Mouse (Mus musculus) midbrain, postnatal 0 days (tissue): Measurements from ENCODE around the gene Cldn6. TPM values are rescaled to one million over a fixed set of nuclear protein-coding genes. Genes with fewer than 3 reads are reported as not detected.
A peak's percentile ranks its signal among the peaks of the same experiment; 100 is the strongest.

Experiments used
- ATAC-seq: fragments of 200-750 bp; cut with Nextera tagmentation; 2 replicates; pipeline ENCODE4 v1.8.0; 2017; ENCODE audit warnings: moderate number of reproducible peaks, mild to moderate bottlenecking, moderate TSS enrichment, moderate library complexity; ENCODE audit not compliant: low FRiP score
- DNase-seq: peaks from one replicate; pipeline ENCODE4 v3.0.0-alpha.2; 2015; ENCODE audit warnings: low spot score
- H3K27ac ChIP-seq: fragments of 300-500 bp; sonication (generic); 2 replicates; pipeline ENCODE4 v1.5.1; 2014; ENCODE audit warnings: low read depth, mild to moderate bottlenecking, low read length, mixed read lengths
- H3K27me3 ChIP-seq: fragments of 300-500 bp; sonication (generic); 2 replicates; pipeline ENCODE4 v1.6.1; 2014; ENCODE audit warnings: low read length, control low read depth, mixed read lengths; ENCODE audit not compliant: insufficient read depth
- H3K36me3 ChIP-seq: fragments of 300-500 bp; sonication (generic); 2 replicates; pipeline ENCODE4 v1.6.1; 2014; ENCODE audit warnings: low read length, control low read depth, mixed read lengths; ENCODE audit not compliant: insufficient read depth
- H3K4me1 ChIP-seq: fragments of 300-500 bp; sonication (generic); 2 replicates; pipeline ENCODE4 v1.6.1; 2014; ENCODE audit warnings: mild to moderate bottlenecking, control low read depth, antibody characterized with exemption, low read length, mixed read lengths; ENCODE audit not compliant: insufficient read depth
- H3K4me2 ChIP-seq: fragments of 300-500 bp; sonication (generic); 2 replicates; pipeline ENCODE4 v1.6.1; 2014; ENCODE audit warnings: low read depth, mild to moderate bottlenecking, low read length, mixed read lengths; ENCODE audit not compliant: poor library complexity, severe bottlenecking
- H3K4me3 ChIP-seq: fragments of 300-500 bp; sonication (generic); 2 replicates; pipeline ENCODE4 v1.5.1; 2014; ENCODE audit warnings: low read depth, mild to moderate bottlenecking, low read length, moderate library complexity
- H3K9ac ChIP-seq: fragments of 300-500 bp; sonication (generic); replicated peaks from 2 replicates; pipeline ENCODE4 v1.6.1; 2014; ENCODE audit warnings: mild to moderate bottlenecking, low read length, moderate library complexity, mixed read lengths; ENCODE audit not compliant: poor library complexity, severe bottlenecking
- H3K9me3 ChIP-seq: fragments of 300-500 bp; sonication (generic); 2 replicates; pipeline ENCODE4 v1.6.1; 2016; ENCODE audit warnings: low read length, control low read depth
- CTCF ChIP-seq: IDR thresholded peaks from 2 replicates; pipeline ENCODE4 v1.5.1; 2016; ENCODE audit warnings: antibody characterized with exemption, mild to moderate bottlenecking
- WGBS: fragments of 180-500 bp; shearing (Covaris S2); extraction: QIAGEN DNeasy Blood & Tissue Kit; methylation state at CpG from one replicate; pipeline ENCODE4 v1.1.7; 2014; 5-methylcytosine and 5-hydroxymethylcytosine counted together
- polyA plus RNA-seq: library from polyadenylated mRNA; unstranded; fragments of >200 nt; fragmentation: Nextera tagmentation; extraction: Ambion mirVana; gene quantifications from 2 replicates; pipeline ENCODE4 v1.2.1, GENCODE M21; 2015
- total RNA-seq: library from RNA; depleted of rRNA; stranded (reverse); fragments of >200 nt; gene quantifications from 2 replicates; pipeline ENCODE4 v1.2.3, GENCODE M21; 2014

Gene Cldn6
- total and polyA plus RNA-seq, 2 experiments from 2014 or later: 0.56 to 0.60 TPM

DNA sequence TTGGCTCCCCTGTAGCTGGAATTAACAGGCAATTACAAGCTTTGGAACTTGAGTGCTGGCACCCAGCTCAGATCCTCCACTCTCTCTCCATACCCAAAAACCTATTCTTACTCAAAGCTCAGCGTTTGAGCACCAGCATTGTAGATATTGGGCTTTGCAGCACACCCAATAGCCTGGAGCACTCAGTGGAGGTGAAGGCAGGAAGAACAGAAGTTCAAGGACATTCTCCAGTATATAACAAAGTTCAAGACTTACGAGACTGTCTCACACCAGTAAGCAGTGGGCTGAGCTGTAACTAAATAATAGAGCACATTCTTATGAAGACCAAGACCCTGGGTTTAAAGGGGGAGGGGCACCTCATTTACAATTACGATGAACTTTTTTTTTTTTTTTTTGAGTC, 6.3 kb upstream of the Cldn6 start:
- no peak for TF ChIP-seq CTCF
- peak overlapping the region; percentile 79 for H3K4me2 ChIP-seq
- no peak overlapping the region for H3K9ac ChIP-seq
- H3K9me3 ChIP-seq: no peaks in the 10 kb centered on the region
- 59% methylated on average over 3 of the region's 3 CpGs for WGBS
- peaks cover 15% of the 10 kb centered on the region for H3K36me3 ChIP-seq
- H3K4me1 ChIP-seq: peaks cover 16% of the 10 kb centered on the region
- H3K4me3 ChIP-seq: peak overlapping the region; percentile 59
- H3K27me3 ChIP-seq: no peaks in the 10 kb centered on the region; the same call in 1 of the 2 replicates
- no peak for DNase-seq
- no peak overlapping the region for H3K27ac ChIP-seq
- no peak for ATAC-seq

DNA sequence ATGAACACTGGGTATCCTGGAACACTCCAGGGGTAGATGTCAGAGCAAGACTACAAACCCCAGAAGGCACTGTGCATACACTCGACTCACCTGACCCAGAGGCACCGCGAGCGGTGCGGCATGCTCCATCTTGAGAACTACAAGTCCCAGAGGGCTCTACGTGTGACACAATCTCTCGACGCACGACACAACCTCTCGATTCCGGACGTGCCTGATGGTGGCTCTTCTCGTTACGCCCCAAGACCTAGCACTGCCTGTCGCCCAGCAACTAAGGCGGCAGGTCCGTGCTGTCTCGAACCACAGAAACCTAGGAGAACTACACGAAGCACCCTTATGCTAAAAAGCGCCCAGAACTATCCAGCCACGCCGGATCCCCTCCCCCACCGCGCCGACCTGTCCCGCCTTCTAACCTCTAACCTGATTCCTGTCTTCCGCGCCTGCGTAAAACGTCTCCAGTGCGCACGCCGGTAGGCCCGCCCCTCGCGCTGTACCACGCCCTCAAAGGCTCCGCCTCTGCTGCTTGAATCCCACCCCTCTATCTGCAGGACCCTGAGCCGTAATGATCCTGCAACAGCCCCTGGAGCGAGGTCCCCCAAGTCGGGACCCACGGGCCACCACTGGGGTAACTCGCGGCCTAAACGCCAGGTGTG, 5.5 kb upstream of the Cldn6 start, which contains the start of the genes Hcfc1r1 and Thoc6:
Gene Hcfc1r1 (plus strand): TSS at position 173 of the 650 bp plus-strand sequence.
Gene Thoc6 (minus strand): TSS at position 459 of the 650 bp plus-strand sequence.
- Histone ChIP-seq H3K9ac (peak within 1 kb of the TSS; percentile 69), H3K36me3 (peaks cover 12% of the 10 kb centered on the region), H3K9me3 (no peaks in the 10 kb centered on the region), H3K4me1 (peaks cover 16% of the 10 kb centered on the region), H3K4me3 (peak within 1 kb of the TSS; percentile 59), H3K27ac (peak within 1 kb of the TSS; percentile 72), H3K4me2 (peak within 1 kb of the TSS; percentile 79), H3K27me3 (peaks cover 2% of the 10 kb centered on the region; the same call in 1 of the 2 replicates)
- ATAC-seq: peak; percentile 94
- DNase-seq: peak; percentile 98
- WGBS: under 1% methylated on average over 44 of the region's 45 CpGs
- TF ChIP-seq CTCF: no peak; the same call in 1 of the 2 replicates

DNA sequence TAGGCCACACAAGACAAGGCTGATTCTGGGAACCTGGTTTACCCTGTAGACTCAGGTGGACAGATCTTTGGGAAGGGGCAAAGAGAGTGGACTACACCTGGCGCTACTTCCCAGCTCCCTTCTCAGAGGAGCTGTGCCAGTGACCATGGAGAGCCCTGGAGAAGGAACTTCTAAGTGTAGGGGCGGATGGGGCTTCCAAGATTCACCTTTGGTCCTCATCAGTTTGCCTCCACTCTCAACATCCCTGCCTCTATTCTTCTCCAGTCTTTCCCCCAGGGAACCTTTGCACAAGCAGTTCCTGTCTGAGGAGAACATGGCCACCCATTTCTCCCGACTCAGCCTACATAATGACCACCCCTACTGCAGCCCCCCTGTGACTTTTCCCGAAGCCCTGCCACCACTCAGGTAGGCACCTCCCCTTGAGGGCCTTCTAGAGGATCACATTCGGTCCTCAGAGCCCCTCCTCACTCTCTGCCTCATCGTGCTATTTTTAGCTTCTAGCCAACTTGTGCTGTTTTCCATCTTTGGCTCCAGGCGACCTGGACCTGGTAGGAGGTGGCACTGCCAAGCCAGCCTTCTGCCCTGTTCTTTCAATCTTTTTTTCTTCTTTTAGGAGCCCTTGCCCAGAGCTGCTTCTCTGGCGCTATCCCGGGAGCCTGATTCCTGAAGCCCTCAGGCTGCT, 4.6 kb upstream of the Cldn6 start:
- Histone ChIP-seq H3K27me3 (peaks cover 7% of the 10 kb centered on the region), H3K27ac (peak overlapping the region; percentile 72), H3K9ac (peak overlapping the region; percentile 69), H3K4me2 (peak overlapping the region; percentile 79), H3K9me3 (no peaks in the 10 kb centered on the region), H3K4me1 (peaks cover 17% of the 10 kb centered on the region), H3K36me3 (peaks cover 4% of the 10 kb centered on the region), H3K4me3 (peak overlapping the region; percentile 59)
- ATAC-seq (no peak), DNase-seq (no peak)
- 34% methylated on average over 9 of the region's 9 CpGs for WGBS
- TF ChIP-seq CTCF: no peak

DNA sequence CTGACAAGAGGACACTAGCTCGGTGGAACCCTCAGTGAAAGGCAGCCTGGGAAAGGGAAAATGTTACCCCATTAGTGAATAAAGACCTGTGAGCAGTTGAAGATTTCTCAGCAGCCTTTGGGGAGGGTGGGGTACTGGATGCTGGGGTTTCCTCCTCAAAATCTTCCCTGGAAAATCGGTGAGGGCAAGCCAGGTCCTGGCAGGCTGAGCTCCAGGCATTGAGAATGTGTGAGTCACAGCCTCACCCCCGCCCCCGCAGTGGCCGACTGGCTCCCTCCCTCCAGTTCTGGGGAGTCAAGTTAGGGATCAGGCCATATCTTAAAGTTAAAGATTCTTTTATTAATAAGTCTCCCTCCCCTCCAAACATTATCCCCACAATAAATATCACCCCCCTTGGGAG, 3.9 kb upstream of the Cldn6 start:
- Histone ChIP-seq H3K36me3 (no peaks in the 10 kb centered on the region), H3K9ac (no peak overlapping the region), H3K27me3 (peaks cover 14% of the 10 kb centered on the region), H3K9me3 (no peaks in the 10 kb centered on the region), H3K4me3 (peak overlapping the region; percentile 59; the same call in 1 of the 2 replicates), H3K4me1 (peaks cover 19% of the 10 kb centered on the region), H3K27ac (no peak overlapping the region), H3K4me2 (peak overlapping the region; percentile 79; the same call in 1 of the 2 replicates)
- TF ChIP-seq CTCF: no peak
- no peak for DNase-seq
- ATAC-seq: no peak
- WGBS: 55% methylated on average over 5 of the region's 5 CpGs

DNA sequence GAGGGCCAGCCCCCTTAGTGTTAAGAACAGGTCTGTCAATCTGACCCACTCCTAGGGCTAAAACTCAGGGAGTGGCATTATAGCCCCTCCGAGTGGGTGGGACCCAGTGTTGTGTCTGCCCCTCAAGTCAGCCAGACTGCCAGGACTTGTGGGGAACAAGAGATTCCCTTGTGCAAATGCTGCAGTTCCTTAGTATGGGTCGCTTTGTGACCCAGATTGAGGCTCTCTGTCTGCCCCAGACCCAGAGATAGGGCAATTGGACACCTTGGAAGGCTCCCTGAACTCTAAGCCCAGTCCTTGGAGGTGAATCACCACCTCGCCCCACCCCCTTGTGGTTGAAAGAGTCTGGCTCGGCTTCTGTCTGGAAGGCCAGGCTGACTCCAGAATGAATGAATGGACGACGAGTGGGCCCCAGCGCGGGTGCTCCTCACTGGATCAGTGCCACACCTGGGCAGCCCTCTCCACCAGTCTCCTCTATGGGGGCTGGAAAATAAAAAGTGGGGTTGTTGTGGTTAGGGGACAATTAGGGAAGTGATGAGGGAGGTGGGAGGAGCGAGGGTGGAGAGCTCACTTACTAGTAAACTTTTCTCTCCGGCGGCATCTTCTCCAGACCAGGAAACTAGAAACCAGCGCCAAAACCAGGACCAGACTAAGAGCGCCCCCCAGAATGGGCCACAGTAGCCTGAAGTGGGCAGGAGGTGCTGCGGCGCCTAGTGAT, 3.3 kb upstream of the Cldn6 start:
- WGBS: 20% methylated on average over 15 of the region's 15 CpGs
- DNase-seq (no peak), ATAC-seq (no peak)
- Histone ChIP-seq H3K27ac (no peak overlapping the region), H3K27me3 (peaks cover 20% of the 10 kb centered on the region), H3K4me2 (peak overlapping the region; percentile 96), H3K9ac (no peak overlapping the region; the same call in 1 of the 2 replicates), H3K4me1 (peaks cover 19% of the 10 kb centered on the region), H3K4me3 (peak overlapping the region; percentile 43; the same call in 1 of the 2 replicates), H3K36me3 (no peaks in the 10 kb centered on the region), H3K9me3 (no peaks in the 10 kb centered on the region)
- peak; percentile 27; the same call in 1 of the 2 replicates for TF ChIP-seq CTCF
